Mouse (Mus musculus): ENCODE measurements at regions not wholly inside any gene's neighbourhood (a gene's known extent, or its start where the extent isn't known, plus 50 kb on each side); places are given as distances from the start of the nearest gene placed in this dataset.
A peak's percentile ranks its signal among the peaks of the same experiment; 100 is the strongest.

DNA sequence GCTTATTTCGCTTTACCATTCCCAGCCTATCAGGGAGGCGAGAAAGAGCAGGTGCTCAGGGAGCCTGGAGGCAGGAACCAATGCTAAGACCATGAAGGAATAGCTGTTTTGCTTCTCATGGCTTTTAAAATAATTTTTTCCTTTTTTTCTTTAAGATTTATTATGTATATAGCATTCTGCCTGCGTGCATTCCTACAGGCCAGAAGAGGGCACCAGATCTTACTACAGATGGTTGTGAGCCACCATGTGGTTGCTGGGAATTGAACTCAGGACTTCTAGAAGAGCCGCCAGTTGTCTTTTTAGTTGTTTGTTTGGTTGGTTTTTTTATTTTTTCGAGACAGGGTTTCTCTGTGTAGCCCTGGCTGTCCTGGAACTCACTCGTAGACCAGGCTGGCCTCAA lies 113.6 kb upstream of the Armc2 start:
- no peak for DNase-seq (ENCODE audit: low spot score)

- no peak for DNase-seq (ENCODE audit: low spot score)
Observed at GRCm38 (mm10) chr10:42131298-42131697, 113.1 kb upstream of the Armc2 start.

GRCm38 (mm10) chr10:42127865-42128419 lies 109.7 kb upstream of the Armc2 start:
- no peak for DNase-seq (ENCODE audit: low spot score)

- DNase-seq (ENCODE audit: low spot score): no peak
Observed at GRCm38 (mm10) chr10:42126816-42127215, 108.6 kb upstream of the Armc2 start.

DNA sequence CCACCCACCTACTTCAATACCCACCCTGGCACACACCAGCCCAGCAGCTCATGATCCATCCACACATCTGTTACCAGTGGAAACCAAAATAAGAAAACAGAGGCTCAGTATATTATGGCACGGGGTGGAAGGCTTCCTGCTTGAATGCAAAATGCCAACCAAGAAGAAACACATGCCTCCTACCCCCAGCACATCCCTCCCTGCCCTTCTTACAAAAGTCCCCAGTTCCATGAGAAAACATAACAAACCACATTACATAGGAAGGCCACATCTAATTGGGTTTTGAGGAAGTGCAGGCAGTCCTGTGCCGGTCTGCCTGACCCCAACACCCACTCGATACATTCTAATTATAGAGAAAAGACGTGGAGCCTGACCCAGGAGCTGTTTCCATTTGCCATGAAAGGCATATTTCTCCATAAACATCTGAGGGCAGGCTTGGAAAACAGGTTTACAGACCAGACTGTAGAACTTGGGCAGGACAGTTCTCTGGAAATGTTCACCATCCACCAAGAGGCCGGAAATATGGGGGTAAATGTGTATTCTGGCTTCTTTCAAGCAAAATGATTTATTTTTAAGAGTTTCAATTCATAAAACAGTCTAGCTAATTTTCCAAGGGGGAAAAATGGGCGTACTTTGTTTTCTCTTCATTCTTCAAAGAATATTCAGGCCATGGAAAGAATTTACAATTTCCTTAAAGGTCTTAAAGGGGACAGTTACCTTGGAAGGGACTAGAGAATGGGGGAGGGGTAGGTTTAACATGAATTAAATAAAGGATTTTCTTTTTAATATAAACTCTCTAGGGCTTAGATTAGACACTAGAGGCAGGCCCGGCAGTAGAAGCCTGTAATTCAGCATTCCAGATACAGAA lies 104.8 kb upstream of the Armc2 start:
- DNase-seq (ENCODE audit: low spot score): no peak

- peak; percentile 21 for DNase-seq (ENCODE audit: low spot score)
Observed at GRCm38 (mm10) chr10:42121984-42122383, 103.7 kb upstream of the Armc2 start.

GRCm38 (mm10) chr10:42119326-42119725 lies 101.1 kb upstream of the Armc2 start:
- DNase-seq (ENCODE audit: low spot score): no peak

GRCm38 (mm10) chr10:42118361-42119188 lies 100.3 kb upstream of the Armc2 start:
- no peak for DNase-seq (ENCODE audit: low spot score)

- DNase-seq (ENCODE audit: low spot score): no peak
Observed at GRCm38 (mm10) chr10:42117523-42117922, 99.3 kb upstream of the Armc2 start.

GRCm38 (mm10) chr10:42115920-42116298 lies 97.7 kb upstream of the Armc2 start:
- no peak for DNase-seq (ENCODE audit: low spot score)

- DNase-seq (ENCODE audit: low spot score): no peak
Observed at GRCm38 (mm10) chr10:42115224-42115919, 97.1 kb upstream of the Armc2 start.

GRCm38 (mm10) chr10:42110704-42111103 lies 92.5 kb upstream of the Armc2 start:
- peak; percentile 28 for DNase-seq (ENCODE audit: low spot score)

DNA sequence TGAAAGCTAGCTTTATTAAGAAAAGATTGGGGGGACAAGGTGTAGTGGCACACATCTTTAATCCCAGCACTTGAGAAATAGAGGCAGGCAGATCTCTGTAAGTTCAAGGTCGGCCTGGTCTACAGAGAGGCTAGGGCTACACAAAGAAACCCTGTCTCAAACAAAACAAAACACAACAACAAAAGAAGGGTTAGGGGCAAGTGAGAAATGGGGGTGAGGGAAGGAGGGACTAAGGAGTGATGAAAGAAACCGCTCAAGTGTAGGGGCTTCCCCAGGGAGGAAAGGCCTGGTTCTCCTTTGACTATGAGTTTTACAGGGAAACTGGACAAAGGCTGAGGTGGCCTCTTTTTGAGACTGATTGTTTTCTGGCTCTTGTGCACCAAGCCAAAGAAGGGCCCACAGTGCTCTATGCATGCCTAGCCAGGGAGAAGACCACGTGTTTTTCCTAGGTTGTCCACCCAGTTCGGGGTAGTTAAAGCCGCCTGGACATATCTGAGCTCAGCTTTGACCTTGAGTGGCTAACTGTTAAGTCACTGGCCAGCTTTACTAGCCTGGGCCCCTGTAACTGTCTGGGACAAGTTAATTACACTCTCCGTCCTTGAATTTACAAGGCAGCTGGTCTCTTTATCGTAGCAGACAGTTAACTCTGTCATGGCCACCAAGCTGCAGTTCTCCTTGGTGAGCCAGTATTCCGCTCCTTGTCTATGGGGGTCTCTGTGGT lies 90.2 kb upstream of the Armc2 start:
- DNase-seq (ENCODE audit: low spot score): peak; percentile 42

DNA sequence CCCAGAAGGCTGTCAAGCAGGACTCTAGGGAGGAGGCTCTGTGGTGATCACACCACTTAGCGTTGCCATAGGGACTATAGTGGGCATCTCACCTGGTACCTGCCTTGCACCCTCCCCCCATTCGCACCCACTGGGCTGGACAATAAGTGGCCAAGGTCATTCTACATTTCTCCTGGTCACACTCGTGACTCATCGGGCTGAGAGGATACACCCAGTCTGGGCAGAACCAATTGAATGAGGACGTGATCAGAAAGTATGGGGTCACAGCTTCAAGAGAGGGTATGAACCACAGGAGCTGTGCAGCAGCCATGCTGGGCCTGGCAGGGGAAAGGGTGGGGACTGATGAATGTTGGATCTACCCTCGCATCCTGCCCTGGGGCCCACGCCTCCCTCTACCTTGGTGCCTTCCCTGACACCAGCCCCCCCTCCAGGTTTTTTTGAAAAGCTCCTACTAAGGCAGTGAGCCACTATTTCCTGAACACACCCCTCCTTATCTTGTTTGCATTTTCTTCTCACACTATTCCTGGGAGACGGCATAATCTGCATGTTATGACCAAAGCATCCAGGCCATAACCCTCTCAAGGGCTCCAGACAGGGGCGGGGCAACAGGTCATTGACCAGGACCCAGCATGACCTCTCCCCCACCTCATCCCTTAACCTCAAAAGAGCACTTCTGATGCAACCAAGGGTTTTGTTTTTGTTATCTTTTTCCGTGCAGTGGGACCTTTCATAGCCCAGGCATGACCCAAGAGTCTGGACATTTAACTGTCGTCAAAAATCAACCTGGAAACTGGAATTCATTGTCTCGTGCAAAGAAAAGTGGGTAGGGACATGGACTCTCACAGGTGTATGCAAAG lies 89.4 kb upstream of the Armc2 start:
- DNase-seq (ENCODE audit: low spot score): no peak

DNA sequence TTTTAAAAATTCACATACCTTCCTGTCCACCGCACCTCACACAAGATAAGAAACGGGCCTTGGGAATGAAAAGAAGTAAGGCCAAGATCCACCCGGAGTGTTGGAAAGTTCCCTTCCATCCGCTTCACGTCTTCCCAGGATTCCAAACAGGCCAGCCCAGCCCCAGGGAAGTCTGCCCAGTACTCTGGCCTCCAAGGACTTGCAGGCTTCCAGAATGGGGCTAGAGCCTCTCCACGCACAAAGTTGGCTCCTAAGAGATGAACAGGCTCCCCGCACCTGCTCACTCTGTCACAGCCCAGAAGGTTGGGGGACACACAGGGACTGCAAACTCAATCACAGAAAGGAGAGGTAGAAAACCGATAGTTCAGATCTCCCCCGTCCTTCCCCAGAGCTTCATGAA lies 88.4 kb upstream of the Armc2 start:
- no peak for DNase-seq (ENCODE audit: low spot score)

DNA sequence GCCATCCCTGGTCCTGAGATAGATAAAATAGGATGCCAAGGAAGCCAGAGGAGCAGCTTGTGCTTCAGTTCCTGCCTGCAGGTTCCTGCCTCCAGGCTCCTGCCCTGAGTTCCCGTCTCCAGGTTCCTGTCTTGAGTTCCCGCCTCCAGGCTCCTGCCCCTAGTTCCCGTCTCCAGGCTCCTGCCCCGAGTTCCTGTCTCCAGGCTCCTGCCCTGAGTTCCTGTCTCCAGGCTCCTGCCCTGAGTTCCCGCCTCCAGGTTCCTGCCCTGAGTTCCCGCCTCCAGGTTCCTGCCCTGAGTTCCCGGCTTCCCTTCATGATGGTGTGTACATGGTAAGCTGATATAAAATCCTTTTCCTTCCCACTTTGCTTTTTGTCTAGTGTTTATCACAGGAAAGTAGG lies 86.8 kb upstream of the Armc2 start:
- DNase-seq (ENCODE audit: low spot score): no peak

DNA sequence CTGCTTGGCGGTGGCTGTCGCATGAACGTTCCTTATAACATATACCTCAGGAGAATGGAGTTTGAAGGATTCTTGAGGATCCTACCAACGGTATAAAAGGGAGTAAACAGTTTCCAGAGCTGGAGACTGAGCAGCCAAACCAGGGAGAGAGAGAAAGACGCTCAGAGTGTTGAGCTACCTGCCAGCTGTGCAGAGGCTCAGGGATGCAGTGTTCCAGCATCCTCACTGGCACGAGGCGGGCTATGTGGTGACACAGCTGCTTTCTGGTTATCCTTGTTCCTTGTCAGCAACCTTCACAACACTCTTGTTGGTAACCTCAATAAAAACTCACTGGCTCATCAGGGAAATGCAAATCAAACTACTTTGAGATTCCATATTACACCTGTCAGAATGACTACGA lies 84.1 kb upstream of the Armc2 start:
- no peak for DNase-seq (ENCODE audit: low spot score)

DNA sequence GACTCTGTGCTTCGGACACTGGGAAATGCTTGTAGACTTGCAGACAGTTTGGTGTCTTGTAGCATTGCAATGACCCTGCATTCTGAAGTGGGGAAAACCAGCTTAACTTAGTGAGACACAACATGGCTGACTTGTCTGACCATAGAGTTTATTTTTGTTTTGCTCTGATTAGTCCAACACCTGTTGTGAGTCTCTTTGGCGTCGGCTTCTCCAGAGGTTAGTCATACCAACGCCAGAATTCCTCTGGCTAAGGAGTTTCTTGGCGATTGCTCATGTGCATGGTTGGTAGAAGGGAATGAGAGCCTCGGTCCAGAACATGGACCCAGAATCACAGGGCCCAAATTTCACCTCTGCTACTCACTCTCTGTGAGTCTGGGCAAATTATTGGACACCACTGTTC lies 82.9 kb upstream of the Armc2 start:
- DNase-seq (ENCODE audit: low spot score): no peak

- no peak for DNase-seq (ENCODE audit: low spot score)
Observed at GRCm38 (mm10) chr10:42096924-42097323, 78.7 kb upstream of the Armc2 start.

DNA sequence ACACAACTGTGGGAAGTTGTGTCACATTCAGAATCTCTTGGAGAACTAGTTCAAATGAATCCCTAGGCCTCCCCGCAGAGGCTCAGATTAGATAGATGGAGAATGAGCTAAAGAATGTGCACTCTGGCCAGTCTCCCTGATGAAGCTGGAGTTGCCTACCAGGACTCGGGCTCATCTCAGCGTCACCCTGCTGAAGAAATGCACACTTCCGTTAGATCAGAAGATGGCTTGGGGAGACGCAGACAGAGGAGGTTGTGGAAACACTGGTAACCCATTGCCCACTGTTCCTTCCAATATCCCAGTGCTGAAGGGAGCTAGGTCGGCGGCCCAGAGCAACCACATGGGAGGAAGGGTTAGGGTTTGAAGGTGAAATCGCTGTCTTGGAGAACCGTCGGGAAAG lies 77.7 kb upstream of the Armc2 start:
- DNase-seq (ENCODE audit: low spot score): no peak
